Mouse (Mus musculus): Measurements from ENCODE around the gene Zfp984.
"Not testable (repeated sequence)": the region's sequence is repeated elsewhere in the genome, so short reads cannot be mapped to it uniquely, and the experiment has no call there.

Gene Zfp984

DNA sequence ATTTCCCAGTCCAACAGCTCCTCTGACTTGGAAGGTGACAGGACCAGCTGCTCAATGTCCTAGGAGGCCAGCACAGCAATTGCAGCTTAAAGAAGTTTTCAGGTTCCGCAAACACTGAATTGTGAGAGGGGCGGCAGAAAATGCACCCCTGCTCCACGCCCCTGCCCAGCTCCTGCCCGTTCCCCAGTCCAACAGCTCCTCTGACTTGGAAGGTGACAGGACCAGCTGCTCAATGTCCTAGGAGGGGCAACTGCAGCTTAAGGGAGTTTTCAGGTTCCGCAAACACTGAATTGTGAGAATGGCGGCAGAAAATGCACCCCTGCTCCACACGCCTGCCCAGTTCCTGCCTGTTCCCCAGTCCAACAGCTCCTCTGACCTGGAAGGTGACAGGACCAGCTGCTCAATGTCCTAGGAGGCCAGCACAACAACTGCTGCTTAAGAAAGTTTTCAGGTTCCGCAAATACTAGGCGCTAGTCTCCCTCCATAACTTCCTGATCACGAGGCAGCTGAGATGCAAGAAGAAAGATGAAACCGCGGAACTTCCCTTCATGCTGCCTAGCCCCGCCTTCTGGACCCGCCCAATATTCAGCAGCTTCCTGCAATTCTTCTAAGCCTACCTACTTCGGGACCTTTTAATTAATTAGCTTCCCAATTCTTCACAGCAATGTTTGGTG, at the start of gene Zfp984:
Gene Zfp984 (minus strand): TSS at position 497 of the 674 bp plus-strand sequence.
- DNase-seq (ENCODE audit: low spot score in 2 of 2): peak; percentile 12 to 34

DNA sequence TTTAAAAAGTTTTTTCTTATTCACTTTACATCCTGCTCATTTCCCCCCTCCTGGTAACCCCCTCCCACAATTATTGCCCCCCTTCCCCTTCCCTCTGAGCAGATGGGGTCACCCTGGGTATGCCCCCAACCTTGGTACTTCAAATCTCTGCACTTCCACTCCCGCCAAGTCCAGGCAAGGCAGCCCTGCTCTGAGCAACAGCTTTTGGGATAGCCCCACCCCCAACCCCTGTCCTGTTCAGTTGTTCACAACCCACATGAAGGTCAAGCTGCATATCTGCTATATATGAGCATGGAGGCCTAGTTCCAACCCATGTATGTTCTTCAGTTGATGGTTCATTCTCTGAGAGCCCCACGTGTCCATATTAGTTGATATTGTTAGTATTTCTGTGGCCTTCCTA, 41.2 kb upstream of the Zfp984 start:
- DNase-seq (ENCODE audit: low spot score in 2 of 2): no peak

DNA sequence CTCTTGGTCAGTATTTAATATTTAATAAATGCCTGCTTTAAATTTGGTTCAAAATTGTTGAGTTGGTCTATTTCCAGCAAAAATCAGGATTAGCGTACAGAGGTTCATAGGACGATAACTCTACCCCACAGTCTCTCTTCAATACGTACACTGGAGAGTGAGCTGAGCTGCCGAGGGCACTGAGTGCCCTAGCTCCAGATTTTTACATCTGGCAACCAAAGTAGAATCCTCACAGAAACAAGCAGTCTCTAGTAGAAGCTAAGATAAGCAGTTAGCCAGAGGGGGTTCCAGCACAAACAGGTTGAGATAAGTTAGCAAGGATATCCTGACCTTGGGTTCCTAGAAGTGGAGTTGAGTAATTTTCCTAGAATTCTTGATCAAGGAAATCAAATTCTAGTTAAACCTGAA, 39.0 kb upstream of the Zfp984 start:
- peak in 1 of 2 experiments; percentile 10 for DNase-seq (ENCODE audit: low spot score in 2 of 2)

DNA sequence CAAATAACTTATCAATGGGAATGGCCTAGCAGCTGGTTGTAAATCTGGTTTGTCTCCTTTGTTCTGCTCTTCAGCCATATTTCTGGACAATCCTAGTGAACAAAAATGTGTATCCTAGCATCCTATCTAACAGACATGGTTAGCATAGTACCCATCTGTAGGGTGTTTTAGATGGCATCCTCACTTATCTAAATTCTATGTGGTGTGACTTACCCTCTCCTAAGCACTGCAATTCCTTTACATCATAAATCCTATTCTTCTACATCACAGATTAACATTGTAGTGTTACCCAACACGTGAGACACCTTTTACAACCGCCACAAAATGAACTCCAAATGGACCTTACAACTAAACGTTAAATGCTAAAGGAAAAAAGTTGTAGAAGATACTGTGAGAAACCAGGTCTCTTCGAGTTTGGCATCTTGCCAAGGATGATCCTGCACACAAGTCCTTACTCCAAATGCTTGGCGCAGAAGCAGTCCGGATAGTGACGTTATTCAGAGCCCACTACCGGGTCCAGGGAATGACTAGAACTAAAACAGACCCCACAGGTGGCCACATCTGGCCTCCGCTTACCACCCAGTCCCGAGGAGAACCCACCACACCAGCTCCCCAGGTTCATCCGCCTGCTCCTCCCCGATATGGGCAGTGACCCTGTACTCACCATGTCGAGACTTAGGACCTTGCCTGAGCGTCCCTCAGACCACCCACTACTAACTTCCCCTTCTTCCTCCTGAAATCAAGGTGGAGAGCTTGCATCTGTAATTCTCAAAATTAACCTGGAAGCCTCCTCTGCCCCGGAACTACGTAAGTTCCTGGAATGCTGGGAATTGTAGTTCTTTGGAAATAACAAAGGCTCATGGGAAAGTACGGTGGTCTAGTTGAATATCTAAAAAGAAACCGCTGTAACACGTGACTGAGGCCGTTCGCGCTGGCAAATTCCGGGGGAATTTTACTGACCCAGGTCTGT, 38.3 kb upstream of the Zfp984 start, which contains the start of gene Zfp933:
Gene Zfp933 (minus strand): TSS at position 753 of the 970 bp plus-strand sequence.
- peak; percentile 35 to 56 for DNase-seq (ENCODE audit: low spot score in 2 of 2)

DNA sequence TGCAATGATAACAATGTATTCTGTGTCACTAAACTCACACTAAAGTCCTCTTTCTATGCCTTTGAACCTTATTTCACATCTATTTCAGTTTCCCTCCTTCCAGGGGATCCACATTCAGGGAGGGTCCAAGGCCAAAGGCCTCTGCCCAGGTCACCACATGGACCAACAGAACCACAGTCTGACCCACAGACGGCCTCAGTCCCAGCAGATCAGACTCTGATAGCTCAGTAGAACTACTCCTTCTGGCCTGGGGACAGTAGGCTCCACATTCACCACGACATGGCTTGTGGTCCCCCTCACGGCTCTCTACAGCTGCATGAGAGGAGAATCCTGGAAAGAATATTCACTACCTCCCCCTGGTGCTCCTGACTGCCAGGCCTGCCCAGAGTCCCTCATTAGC, 33.3 kb upstream of the Zfp984 start:
- DNase-seq (ENCODE audit: low spot score in 2 of 2): no peak

DNA sequence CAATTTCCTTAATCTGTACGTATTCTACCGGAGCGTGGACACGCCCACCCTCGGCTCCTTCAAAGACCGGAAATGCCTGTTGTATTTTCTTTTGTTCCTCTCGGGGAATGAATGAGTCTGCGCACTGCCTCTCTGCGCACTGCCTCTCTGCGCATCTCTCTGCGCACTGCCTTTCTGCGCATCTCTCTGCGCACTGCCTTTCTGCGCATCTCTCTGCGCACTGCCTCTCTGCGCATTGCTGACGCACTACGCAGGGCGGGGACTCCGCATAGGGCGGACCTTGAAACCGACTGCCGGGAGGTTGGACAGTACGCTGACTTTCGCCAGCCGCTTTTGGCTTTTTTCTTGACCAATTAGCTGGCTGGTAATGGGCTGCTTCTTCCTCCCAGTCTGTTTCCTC, 29.7 kb upstream of the Zfp984 start:
- DNase-seq (ENCODE audit: low spot score in 2 of 2): peak in 1 of 2 experiments; percentile 19

DNA sequence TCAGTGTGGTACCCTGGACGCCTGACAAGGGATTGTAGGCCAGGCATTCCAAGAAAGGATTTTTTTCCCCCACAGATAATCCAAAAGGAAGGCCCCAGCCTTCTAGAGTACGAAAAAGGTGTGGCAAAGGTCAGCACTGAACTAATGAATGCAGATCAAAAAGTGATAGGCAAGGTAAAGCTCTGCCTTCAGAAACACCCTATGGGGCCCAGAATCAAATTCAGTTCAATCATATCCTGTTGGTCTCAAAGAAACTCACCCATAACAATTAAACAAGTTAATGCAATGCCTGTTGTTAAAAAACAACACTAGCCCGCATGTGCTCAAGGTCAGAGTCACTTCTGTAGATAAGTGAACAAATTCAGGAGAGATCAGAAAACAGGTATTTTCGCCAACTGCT, 14.8 kb upstream of the Zfp984 start:
- DNase-seq (ENCODE audit: low spot score in 2 of 2): no peak

DNA sequence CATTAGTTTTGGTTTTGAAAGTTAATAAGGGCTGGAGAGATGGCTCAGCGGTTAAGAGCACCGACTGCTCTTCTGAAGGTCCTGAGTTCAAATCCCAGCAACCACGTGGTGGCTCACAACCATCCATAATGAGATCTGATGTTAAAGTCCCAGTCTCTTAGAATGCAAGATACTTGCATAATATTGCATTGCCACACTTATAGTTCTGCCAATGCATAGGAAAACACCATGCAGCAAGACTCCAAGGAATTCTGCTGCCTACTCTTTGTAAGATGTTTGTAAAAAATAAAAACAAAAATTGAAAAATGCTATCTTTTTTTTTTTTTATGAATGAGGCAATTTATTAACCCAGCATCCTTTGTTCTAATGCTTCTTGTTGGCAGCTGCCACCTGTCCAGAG, 11.8 kb upstream of the Zfp984 start:
- not testable (repeated sequence) for DNase-seq (ENCODE audit: low spot score in 2 of 2)

DNA sequence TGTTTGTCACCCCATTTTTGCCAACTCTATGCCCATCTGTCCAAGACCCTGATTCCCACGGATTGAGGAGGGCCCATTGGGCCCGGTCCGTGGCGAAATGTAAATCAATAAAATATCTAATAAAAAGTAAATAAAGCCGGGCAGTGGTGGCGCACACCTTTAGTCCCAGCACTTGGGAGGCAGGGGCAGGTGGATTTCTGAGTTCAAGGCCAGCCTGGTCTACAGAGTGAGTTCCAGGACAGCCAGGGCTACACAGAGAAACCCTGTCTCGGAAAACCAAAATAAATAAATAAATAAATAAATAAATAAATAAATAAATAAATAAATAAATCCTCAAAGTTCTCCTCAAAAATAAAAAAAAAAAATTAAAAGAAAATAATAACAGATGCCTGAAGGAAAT, 10.1 kb upstream of the Zfp984 start:
- not testable (repeated sequence) for DNase-seq (ENCODE audit: low spot score in 2 of 2)

DNA sequence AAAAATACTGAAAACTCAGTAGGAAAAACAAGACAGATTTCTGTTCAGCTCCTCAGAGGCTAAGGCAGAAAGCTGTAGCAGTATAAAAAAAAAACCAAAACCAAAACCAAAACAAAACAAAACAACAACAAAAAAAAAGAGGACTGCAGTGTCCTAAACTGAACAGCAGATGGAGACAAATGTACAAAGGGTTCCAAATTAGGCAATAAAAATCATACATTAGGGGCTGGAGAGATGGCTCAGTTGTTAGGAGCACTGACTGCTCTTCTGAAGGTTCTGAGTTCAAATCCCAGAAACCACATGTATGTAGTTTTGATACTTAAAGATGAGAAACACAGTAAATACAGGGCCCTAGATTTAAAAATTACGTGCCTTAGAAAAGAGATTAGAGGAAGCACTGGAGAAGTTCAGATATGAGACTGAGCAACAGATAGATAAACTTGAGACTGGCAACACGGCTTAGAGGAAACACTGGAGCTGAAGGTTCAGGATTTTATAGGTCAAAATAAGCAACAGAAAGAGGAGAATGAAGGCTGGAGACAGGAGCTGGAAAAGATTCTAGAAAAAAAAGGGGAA, 5.1 kb upstream of the Zfp984 start:
- no peak for DNase-seq (ENCODE audit: low spot score in 2 of 2)

DNA sequence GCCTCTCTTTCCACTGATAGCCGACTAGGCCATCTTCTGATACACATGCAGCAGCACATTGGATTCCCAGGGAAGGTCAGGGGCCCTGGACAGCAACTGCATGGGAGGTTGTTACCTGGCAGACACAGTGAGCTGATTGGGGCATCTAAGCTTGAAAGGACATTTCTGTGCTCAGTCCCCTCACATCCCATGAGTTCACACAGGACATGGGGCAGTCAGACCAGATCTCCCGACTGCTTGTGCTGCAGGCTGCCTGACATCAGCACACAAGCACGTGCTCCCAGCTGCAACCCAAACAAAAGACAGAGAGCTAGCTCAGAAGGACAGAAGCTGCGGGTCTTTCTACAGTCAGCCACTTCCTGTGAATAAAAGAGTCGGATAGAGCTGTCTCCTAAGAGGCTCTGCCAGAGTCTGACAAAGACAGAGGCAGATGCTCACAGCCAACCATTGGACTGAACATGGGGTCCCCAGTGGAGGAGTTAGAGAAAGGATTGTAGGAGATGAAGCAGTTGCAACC, 3.7 kb upstream of the Zfp984 start:
- DNase-seq (ENCODE audit: low spot score in 2 of 2): no peak

DNA sequence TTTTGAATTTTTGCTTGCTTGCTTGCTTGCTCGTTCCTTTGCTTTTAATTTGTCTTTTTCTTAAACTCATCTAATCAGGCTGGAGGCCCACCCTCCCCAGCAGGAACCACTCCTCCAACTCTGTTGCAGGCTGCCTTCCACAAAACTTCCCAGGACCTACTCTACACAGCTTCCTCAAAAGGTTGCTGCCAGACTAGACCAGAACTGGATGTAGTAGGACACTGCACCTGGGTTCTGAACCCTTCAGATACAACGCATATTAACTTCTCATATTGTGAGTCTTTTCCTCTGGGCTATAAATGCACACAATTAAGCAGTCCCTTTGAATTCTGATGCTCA, 347 bp upstream of the Zfp984 start:
- not testable (repeated sequence) for DNase-seq (ENCODE audit: low spot score in 2 of 2)

DNA sequence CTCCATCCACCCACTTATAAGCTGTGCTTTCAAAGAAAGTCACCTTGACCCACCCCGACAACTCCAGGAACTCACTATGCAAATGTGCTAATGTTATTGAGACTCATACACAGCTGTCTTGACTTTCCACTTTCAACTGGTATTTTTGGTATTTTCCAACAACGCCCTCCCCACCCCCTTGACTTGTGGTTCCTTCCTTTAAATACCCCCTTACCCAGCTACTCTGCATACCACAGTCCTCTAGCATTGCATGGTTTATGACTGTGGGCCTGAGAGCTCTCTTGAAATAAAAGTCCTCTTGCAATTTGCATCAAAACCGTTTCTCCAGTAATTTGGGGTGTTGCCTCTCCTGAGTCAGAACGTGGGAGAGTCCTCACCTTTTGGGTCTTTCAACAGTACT, 1.1 kb downstream of the Zfp984 start:
- DNase-seq (ENCODE audit: low spot score in 2 of 2): not testable (repeated sequence)

DNA sequence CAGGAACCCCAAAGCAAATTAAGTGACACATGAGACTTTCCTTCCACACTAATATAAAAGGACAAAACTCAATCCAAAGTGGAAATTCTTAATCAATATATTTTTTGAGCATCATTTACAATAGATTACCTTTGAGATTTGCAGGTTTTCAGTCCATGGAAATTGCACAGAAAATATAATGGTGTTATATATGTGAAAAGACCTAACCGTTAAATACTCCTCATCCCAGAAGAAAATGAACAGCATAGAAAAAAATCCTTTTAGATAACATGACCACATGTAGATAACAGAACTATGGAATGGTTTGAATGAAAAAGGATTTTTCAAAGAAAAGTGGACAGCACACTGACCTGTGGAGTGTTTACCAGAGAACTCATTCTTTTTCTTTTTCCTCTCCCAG, 14.3 kb downstream of the Zfp984 start:
- DNase-seq (ENCODE audit: low spot score in 2 of 2): not testable (repeated sequence)

DNA sequence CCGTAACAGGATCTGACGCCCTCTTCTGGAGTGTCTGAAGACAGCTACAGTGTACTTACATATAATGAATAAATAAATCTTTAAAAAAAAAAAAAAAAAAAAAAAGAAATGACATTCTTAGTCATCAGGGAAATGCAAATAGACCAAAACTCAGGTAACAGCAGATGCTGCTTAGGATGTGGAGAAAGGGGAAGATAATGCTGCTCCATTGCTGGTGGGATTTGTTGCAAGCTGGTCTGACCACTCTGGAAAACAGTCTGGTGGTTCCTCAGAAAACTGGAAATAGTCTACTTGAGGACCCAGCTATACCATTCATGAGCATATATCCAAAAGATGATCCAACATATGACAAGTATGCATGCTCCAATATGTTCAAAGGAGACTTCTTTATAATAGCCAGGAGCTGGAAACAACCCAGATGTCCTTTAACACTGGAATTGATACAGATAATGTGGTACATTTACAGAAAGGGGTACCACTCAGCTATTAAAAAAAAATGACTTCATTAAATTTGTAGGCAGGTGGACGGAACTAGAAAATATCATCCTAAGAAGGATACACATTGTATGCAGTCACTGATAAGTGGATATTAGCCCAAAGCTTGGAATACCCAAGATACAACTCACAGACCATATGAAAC, 15.4 kb downstream of the Zfp984 start:
- not testable (repeated sequence) for DNase-seq (ENCODE audit: low spot score in 2 of 2)

DNA sequence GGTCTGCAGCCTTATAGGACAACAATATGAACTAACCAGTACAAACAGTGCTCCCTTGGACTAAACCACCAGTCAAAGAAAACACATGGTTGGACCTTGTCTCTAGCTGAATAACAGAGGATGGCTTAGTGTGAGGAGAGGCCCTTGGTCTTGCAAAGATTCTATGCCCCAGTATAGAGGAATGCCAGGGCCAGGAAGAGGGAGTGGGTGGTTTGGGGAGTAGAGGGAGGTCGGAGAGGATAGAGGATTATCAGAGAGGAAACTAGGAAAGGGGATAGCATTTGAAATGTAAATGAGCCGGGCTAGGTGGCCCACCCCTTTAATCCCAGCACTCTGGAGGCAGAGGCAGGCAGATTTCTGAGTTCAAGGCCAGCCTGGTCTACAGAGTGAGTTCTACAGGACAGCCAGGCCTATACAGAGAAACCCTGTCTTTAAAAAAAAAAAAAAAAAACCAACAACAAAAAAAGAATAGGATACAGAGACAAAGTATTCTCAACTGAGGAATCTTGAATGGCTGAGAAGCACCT, 16.1 kb downstream of the Zfp984 start:
- DNase-seq (ENCODE audit: low spot score in 2 of 2): not testable (repeated sequence)

DNA sequence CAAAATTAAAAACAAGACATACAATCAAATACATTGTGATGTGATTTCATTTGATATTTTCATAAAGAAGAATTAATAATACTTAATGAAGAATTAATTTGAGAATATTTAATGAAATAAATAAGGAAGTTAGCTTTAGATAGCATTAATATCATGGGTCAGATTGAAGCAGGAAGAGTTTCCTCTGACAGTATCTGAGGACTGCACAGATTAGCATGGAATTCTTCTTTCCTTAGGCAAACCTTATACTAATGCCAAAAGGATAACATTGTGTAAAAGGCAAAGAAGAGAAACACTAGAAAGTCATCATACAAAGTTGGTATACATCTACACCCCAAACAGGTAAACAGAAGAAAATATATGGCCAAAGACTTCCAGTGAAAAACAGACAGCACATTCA, 17.9 kb downstream of the Zfp984 start:
- DNase-seq (ENCODE audit: low spot score in 2 of 2): not testable (repeated sequence)

DNA sequence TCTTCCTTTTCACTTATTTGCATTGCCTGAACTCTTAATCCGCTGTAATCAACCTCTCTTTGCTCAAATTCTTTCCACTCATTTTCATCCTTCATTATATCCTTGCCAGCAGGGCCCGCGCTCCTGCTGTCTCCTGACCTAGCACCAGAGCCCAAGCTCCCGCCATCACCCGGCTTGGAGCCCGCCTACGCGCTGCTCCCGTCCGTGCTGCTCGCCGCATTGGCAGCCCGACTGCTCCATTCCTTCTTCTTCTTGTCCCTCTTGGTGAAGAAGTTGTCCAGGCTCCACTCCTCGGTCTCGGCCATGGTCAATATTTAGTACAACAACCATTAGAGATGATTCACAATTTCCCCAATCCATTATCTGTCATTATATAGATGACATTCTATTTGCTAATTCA, 63.3 kb downstream of the Zfp984 start:
- DNase-seq (ENCODE audit: low spot score in 2 of 2): not testable (repeated sequence)

DNA sequence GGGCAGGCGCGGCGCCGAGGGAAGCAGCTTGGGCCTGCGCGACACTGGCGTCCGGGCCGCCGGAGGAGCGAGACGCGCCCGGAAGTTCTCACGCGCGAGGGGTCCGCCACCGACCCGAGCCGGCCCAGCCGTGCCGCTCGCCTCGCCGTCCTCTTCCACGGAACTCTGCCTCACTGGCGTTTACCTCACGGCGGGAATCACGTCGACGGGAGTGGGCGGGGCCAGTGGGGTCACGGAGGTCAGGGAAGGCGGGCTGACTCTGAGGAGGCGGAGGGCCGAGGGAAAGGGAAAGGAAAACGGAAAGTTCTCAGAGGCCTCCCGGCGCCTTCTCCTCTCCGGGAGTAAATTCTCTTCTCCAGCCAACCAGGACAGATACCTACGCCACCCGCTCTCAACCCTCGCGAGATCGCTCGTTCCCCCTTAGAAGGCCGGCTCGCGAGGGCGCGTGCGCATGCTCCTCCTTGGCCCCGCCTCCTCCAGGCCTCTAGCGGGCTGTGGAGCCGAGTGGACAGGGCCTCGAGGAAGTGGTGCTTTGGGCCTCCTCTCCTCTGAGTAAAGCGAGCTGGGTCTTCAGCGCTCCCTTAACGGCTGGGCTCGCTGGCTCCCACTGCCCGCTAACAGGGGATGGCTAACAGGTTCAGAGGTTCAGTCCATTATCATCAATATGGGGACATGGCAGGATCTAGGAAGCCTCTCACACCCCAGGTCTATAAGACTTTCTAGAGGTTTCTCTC, 70.8 kb downstream of the Zfp984 start:
- not testable (repeated sequence) for DNase-seq (ENCODE audit: low spot score in 2 of 2)
